Mouse (Mus musculus): ENCODE measurements around the gene Dpy19l3.

DNA sequence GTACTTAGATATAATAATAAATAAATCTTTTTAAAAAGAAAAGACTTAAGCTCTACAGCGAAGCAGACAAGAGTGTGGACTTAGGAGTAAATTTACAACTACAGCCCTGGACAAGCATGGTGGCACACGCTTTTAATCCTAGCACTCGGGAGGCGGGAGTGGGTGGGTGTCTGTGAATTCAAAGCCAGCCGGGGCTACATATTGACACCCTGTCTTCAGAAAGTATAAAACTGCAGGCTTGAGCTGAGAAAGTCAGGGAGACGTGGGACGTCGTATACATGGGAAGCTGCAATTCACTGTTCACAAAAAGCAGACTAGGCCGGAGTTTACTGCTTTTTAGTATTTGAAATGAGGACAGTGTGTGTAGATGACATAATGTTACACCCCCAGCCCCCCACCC lies 117.4 kb downstream of the Dpy19l3 start:
- no peak for TF ChIP-seq POLR2A (IDR thresholded peaks at IDR 0.05; ENCODE audit: borderline replicate concordance, extremely low read depth, low read depth, low read length)
- no peak for TF ChIP-seq CTCF (IDR thresholded peaks at IDR 0.05; ENCODE audit: insufficient read depth, low read length)
